Mouse (Mus musculus) embryonic facial prominence, embryonic 13.5 days (tissue): ENCODE data around the gene Amotl2. TPM values are rescaled to one million over a fixed set of nuclear protein-coding genes. Genes with fewer than 3 reads are reported as not detected.

Experiments used
- ATAC-seq: fragments of 200-750 bp; cut with Nextera tagmentation; 2 replicates; pipeline ENCODE4 v1.8.0; 2017; ENCODE audit warnings: low read depth; ENCODE audit not compliant: insufficient number of reproducible peaks, insufficient read depth, low FRiP score, low TSS enrichment
- H3K27ac ChIP-seq: fragments of 300-500 bp; sonication (generic); 2 replicates; pipeline ENCODE4 v1.5.1; 2015; ENCODE audit warnings: moderate library complexity, mild to moderate bottlenecking, inconsistent platforms
- H3K27me3 ChIP-seq: fragments of 300-500 bp; sonication (generic); 2 replicates; pipeline ENCODE4 v1.6.1; 2015; ENCODE audit warnings: mild to moderate bottlenecking, inconsistent platforms
- H3K36me3 ChIP-seq: fragments of 300-500 bp; sonication (generic); 2 replicates; pipeline ENCODE4 v1.6.1; 2015; ENCODE audit warnings: mild to moderate bottlenecking, inconsistent platforms
- H3K4me1 ChIP-seq: fragments of 300-500 bp; sonication (generic); 2 replicates; pipeline ENCODE4 v1.6.1; 2015; ENCODE audit warnings: inconsistent platforms
- H3K4me2 ChIP-seq: fragments of 300-500 bp; sonication (generic); 2 replicates; pipeline ENCODE4 v1.6.1; 2015; ENCODE audit warnings: moderate library complexity, mild to moderate bottlenecking, inconsistent platforms
- H3K4me3 ChIP-seq: fragments of 300-500 bp; sonication (generic); 2 replicates; pipeline ENCODE4 v1.5.1; 2015; ENCODE audit warnings: mild to moderate bottlenecking, inconsistent platforms
- H3K9ac ChIP-seq: fragments of 300-500 bp; sonication (generic); 2 replicates; pipeline ENCODE4 v1.6.1; 2015; ENCODE audit warnings: mild to moderate bottlenecking, inconsistent platforms
- H3K9me3 ChIP-seq: fragments of 300-500 bp; sonication (generic); 2 replicates; pipeline ENCODE4 v1.6.1; 2016; ENCODE audit warnings: inconsistent platforms
- WGBS: fragments of 180-500 bp; shearing (Covaris S2); methylation state at CpG from one replicate; pipeline ENCODE4 v1.1.7; 2015; ENCODE audit warnings: mixed read lengths; 5-methylcytosine and 5-hydroxymethylcytosine counted together
- polyA plus RNA-seq: library from polyadenylated mRNA; unstranded; fragments of >200 nt; fragmentation: Nextera tagmentation; extraction: Ambion mirVana; gene quantifications from 2 replicates; pipeline ENCODE4 v1.2.1, GENCODE M21; 2015

Amotl2 gene
- polyA plus RNA-seq, 1 experiment from 2014 or later, result 55.8 TPM

- Histone ChIP-seq H3K27me3 (no peaks in the 10 kb centered on the region), H3K4me1 (peaks cover 86% of the 10 kb centered on the region), H3K36me3 (peaks cover 96% of the 10 kb centered on the region), H3K4me2 (no peak overlapping the region), H3K4me3 (no peak overlapping the region), H3K9ac (no peak overlapping the region), H3K9me3 (no peaks in the 10 kb centered on the region), H3K27ac (no peak overlapping the region)
- ATAC-seq, result no peak
- WGBS, result 75% methylated on average over 25 of the region's 25 CpGs
Measured at GRCm38 (mm10) chr9:102727662-102728468, 11.4 kb downstream of the Amotl2 start.

GRCm38 (mm10) chr9:102728469-102728747 lies 11.9 kb downstream of the Amotl2 start:
- 94% methylated on average over 9 of the region's 9 CpGs for WGBS
- Histone ChIP-seq H3K9me3 (no peaks in the 10 kb centered on the region), H3K4me3 (no peak overlapping the region), H3K27ac (no peak overlapping the region), H3K27me3 (no peaks in the 10 kb centered on the region), H3K36me3 (peaks cover 95% of the 10 kb centered on the region), H3K9ac (no peak overlapping the region), H3K4me1 (peaks cover 81% of the 10 kb centered on the region), H3K4me2 (no peak overlapping the region)
- no peak for ATAC-seq

GRCm38 (mm10) chr9:102729093-102729845 lies 12.8 kb downstream of the Amotl2 start:
- Histone ChIP-seq H3K27me3 (no peaks in the 10 kb centered on the region), H3K4me1 (peaks cover 75% of the 10 kb centered on the region), H3K9ac (no peak overlapping the region), H3K4me3 (no peak overlapping the region), H3K4me2 (no peak overlapping the region), H3K36me3 (peaks cover 93% of the 10 kb centered on the region), H3K27ac (peak overlapping the region; percentile 51), H3K9me3 (no peaks in the 10 kb centered on the region)
- 94% methylated on average over 21 of the region's 21 CpGs for WGBS
- ATAC-seq, result no peak

GRCm38 (mm10) chr9:102729876-102730413 lies 13.5 kb downstream of the Amotl2 start:
- H3K27ac ChIP-seq, result peak overlapping the region; percentile 51
- H3K4me3 ChIP-seq, result no peak overlapping the region
- peaks cover 68% of the 10 kb centered on the region for H3K4me1 ChIP-seq
- WGBS, result 85% methylated on average over 14 of the region's 14 CpGs
- no peak for ATAC-seq
- H3K9me3 ChIP-seq, result no peaks in the 10 kb centered on the region
- no peak overlapping the region for H3K9ac ChIP-seq
- peaks cover 86% of the 10 kb centered on the region for H3K36me3 ChIP-seq
- no peak overlapping the region for H3K4me2 ChIP-seq
- no peaks in the 10 kb centered on the region for H3K27me3 ChIP-seq

DNA sequence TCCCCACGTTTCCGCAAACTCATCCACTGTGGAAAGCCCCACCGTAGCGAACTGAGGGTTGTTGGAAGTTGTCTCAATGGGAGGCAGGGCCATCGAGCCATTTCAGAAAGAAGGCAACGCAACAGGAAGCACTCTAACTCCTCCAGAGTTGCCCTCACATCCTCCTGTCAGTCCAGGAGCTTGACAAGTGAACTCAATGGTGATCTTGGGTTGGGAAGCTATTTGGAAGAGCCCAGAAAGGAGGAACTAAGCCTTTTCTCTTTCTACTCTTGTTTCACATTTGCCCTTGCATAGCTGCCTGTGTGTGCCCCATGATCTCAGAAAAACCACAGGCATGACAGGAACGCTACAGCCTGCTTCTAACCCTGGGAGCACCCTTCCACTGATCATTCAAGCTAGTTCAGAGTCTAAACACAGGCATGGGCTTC lies 14.6 kb downstream of the Amotl2 start:
- Histone ChIP-seq H3K36me3 (peaks cover 75% of the 10 kb centered on the region), H3K4me1 (peaks cover 57% of the 10 kb centered on the region), H3K4me2 (no peak overlapping the region), H3K9me3 (no peaks in the 10 kb centered on the region), H3K9ac (no peak overlapping the region), H3K4me3 (no peak overlapping the region), H3K27ac (peak overlapping the region; percentile 71), H3K27me3 (no peaks in the 10 kb centered on the region)
- no peak for ATAC-seq
- 70% methylated on average over 7 of the region's 7 CpGs for WGBS

- no peaks in the 10 kb centered on the region for H3K27me3 ChIP-seq
- no peak overlapping the region for H3K9ac ChIP-seq
- no peak for ATAC-seq
- no peak overlapping the region for H3K4me3 ChIP-seq
- H3K4me1 ChIP-seq, result peaks cover 55% of the 10 kb centered on the region
- H3K4me2 ChIP-seq, result no peak overlapping the region
- H3K9me3 ChIP-seq, result no peaks in the 10 kb centered on the region
- H3K36me3 ChIP-seq, result peaks cover 72% of the 10 kb centered on the region
- WGBS, result 87% methylated on average over 10 of the region's 10 CpGs
- peak overlapping the region; percentile 64; the same call in 1 of the 2 replicates for H3K27ac ChIP-seq
Measured at GRCm38 (mm10) chr9:102731574-102732175, 15.2 kb downstream of the Amotl2 start.

GRCm38 (mm10) chr9:102732326-102732865 lies 15.9 kb downstream of the Amotl2 start:
- peaks cover 65% of the 10 kb centered on the region for H3K36me3 ChIP-seq
- H3K4me1 ChIP-seq, result peaks cover 55% of the 10 kb centered on the region
- WGBS, result 72% methylated on average over 5 of the region's 5 CpGs
- H3K27ac ChIP-seq, result peak overlapping the region; percentile 64; the same call in 1 of the 2 replicates
- no peak for ATAC-seq
- H3K9me3 ChIP-seq, result no peaks in the 10 kb centered on the region
- H3K4me2 ChIP-seq, result no peak overlapping the region
- no peak overlapping the region for H3K4me3 ChIP-seq
- H3K27me3 ChIP-seq, result no peaks in the 10 kb centered on the region
- H3K9ac ChIP-seq, result no peak overlapping the region

DNA sequence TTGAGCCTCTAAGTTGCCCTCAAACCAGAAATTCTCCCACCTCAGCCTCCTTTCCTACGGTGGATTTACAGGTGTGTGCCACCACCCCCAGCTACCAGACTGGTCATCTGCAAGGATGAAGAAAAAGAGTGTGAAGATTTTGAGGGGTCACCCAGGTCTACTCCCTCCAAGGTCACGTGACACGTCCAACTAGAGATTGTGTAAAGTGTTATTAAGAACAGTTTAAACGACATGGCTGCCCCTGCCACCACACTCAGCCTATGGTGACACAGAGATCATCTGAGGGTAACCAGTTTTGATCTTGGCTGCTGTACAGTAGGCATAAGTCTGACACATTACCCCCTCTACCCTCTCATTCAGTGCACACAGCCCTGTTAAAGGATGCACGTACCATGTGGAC lies 17.0 kb downstream of the Amotl2 start:
- Histone ChIP-seq H3K4me2 (no peak overlapping the region), H3K9me3 (no peaks in the 10 kb centered on the region), H3K4me1 (peaks cover 50% of the 10 kb centered on the region), H3K27me3 (no peaks in the 10 kb centered on the region), H3K9ac (no peak overlapping the region), H3K36me3 (peaks cover 54% of the 10 kb centered on the region), H3K27ac (peak overlapping the region; percentile 53; the same call in 1 of the 2 replicates), H3K4me3 (no peak overlapping the region)
- WGBS, result 89% methylated on average over 5 of the region's 5 CpGs
- ATAC-seq, result no peak

- WGBS, result 74% methylated on average over 9 of the region's 9 CpGs
- H3K27ac ChIP-seq, result peak overlapping the region; percentile 53; the same call in 1 of the 2 replicates
- no peak for ATAC-seq
Measured at GRCm38 (mm10) chr9:102733999-102734738, 17.7 kb downstream of the Amotl2 start.

DNA sequence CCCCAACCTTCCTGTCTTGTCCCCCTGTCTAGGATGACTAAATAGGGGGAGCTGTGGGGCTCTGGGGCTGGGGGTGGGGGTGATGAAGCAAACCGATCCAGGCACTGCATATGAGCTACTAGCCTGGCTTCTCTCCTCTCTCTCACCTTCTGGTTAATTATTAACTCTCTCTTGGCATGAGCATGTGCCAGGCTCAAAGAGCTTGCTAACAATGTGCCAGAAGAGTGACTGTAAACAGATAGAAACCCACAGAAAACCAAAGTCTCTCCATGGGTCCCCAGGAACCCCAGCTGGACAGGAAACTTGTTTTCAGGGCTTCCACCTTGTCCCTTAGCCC lies 18.2 kb downstream of the Amotl2 start:
- Histone ChIP-seq H3K4me2 (no peak overlapping the region), H3K4me3 (no peak overlapping the region), H3K9ac (no peak overlapping the region), H3K4me1 (peaks cover 41% of the 10 kb centered on the region), H3K9me3 (no peaks in the 10 kb centered on the region), H3K27ac (peak overlapping the region; percentile 53; the same call in 1 of the 2 replicates), H3K27me3 (no peaks in the 10 kb centered on the region), H3K36me3 (peaks cover 42% of the 10 kb centered on the region)
- 45% methylated on average over 1 of the region's 1 CpGs for WGBS
- no peak for ATAC-seq

More at GRCm38 (mm10) chr9:102733999-102734738, 17.7 kb downstream of the Amotl2 start:
- Histone ChIP-seq H3K9ac (no peak overlapping the region), H3K27me3 (no peaks in the 10 kb centered on the region), H3K4me1 (peaks cover 47% of the 10 kb centered on the region), H3K4me2 (no peak overlapping the region), H3K9me3 (no peaks in the 10 kb centered on the region), H3K4me3 (no peak overlapping the region), H3K36me3 (peaks cover 47% of the 10 kb centered on the region)

DNA sequence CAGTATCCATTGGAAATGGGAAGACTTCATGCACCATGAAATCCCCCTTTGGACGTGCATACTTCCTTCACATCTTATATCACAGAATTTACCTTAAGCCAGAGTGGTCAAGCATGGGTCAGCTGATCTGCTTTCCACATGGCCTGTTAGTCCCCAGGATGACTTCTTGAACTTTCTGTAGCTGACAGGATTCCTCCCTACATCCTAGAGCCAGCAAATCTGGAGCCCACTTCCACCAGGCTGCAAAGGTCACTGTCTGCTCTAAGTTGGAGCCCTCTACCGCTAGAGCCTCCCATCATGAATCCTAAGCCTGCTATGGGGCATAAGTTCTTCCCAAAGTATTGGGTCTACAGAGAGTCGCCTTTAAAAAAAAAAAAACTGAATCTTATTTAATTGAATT lies 18.8 kb downstream of the Amotl2 start:
- no peaks in the 10 kb centered on the region for H3K9me3 ChIP-seq
- ATAC-seq, result no peak
- peaks cover 36% of the 10 kb centered on the region for H3K4me1 ChIP-seq
- peaks cover 37% of the 10 kb centered on the region for H3K36me3 ChIP-seq
- H3K27me3 ChIP-seq, result no peaks in the 10 kb centered on the region
- H3K27ac ChIP-seq, result peak overlapping the region; percentile 53; the same call in 1 of the 2 replicates
- H3K9ac ChIP-seq, result no peak overlapping the region
- H3K4me3 ChIP-seq, result no peak overlapping the region
- 81% methylated on average over 3 of the region's 3 CpGs for WGBS
- no peak overlapping the region for H3K4me2 ChIP-seq
